Mouse (Mus musculus): ENCODE results near the gene Tex30. TPM values are rescaled to one million over a fixed set of nuclear protein-coding genes. Genes with fewer than 3 reads are reported as not detected.

Tex30 gene
- polyA plus RNA-seq (2012; rRNA removed), result 19.8 and 21.9 TPM in 2 replicates

GRCm38 (mm10) chr1:44102259-44102717 is at the start of gene Tex30:
Gene Tex30 (minus strand): TSS chr1:44102441.

GRCm38 (mm10) chr1:44147563-44148381 is 45.5 kb upstream of the Tex30 start, which contains the start of gene Ercc5:
Gene Ercc5 (plus strand): TSS chr1:44147744.

GRCm38 (mm10) chr1:44118239-44119054 is 16.2 kb upstream of the Tex30 start, which contains the start of the genes Kdelc1 and Bivm:
Gene Kdelc1 (minus strand): TSS chr1:44118808.
Gene Bivm (plus strand): TSS chr1:44118957.

GRCm38 (mm10) chr1:44061836-44062235 is 40.4 kb downstream of the Tex30 start, which contains the start of gene Gm8251:
Gene Gm8251 (minus strand): TSS chr1:44061936.

Other genes starting within 250 kb of the Tex30 start
- gene Tpp2, start 168.8 kb downstream of the Tex30 start, polyA plus RNA-seq (2012; rRNA removed), result 26.6 and 27.3 TPM in 2 replicates
- 2.5 and 2.7 TPM in 2 replicates for gene Mettl21c, start 82.4 kb downstream of the Tex30 start, polyA plus RNA-seq (2012; rRNA removed)
- gene Gm8251, start 40.5 kb downstream of the Tex30 start, polyA plus RNA-seq (2012; rRNA removed), result 0.04 and 0.07 TPM in 2 replicates
- gene Kdelc1, start 16.4 kb upstream of the Tex30 start, polyA plus RNA-seq (2012; rRNA removed), result 24.5 and 27.9 TPM in 2 replicates
- 19.6 and 23.0 TPM in 2 replicates for gene Bivm, start 16.5 kb upstream of the Tex30 start, polyA plus RNA-seq (2012; rRNA removed)
- 27.6 and 28.7 TPM in 2 replicates for gene Ercc5, start 45.3 kb upstream of the Tex30 start, polyA plus RNA-seq (2012; rRNA removed)
- gene Mettl21e, start 116.5 kb upstream of the Tex30 start, polyA plus RNA-seq (2012; rRNA removed), result 0.41 TPM in 1 of 2 replicates, not detected in the other